Mouse (Mus musculus): ENCODE measurements around the gene Cmtm8. TPM values are rescaled to one million over a fixed set of nuclear protein-coding genes. Genes with fewer than 3 reads are reported as not detected.
A peak's percentile ranks its signal among the peaks of the same experiment; 100 is the strongest.

Cmtm8 gene
- 4.2 and 4.8 TPM in 2 replicates for polyA plus RNA-seq (2012; rRNA removed)

DNA sequence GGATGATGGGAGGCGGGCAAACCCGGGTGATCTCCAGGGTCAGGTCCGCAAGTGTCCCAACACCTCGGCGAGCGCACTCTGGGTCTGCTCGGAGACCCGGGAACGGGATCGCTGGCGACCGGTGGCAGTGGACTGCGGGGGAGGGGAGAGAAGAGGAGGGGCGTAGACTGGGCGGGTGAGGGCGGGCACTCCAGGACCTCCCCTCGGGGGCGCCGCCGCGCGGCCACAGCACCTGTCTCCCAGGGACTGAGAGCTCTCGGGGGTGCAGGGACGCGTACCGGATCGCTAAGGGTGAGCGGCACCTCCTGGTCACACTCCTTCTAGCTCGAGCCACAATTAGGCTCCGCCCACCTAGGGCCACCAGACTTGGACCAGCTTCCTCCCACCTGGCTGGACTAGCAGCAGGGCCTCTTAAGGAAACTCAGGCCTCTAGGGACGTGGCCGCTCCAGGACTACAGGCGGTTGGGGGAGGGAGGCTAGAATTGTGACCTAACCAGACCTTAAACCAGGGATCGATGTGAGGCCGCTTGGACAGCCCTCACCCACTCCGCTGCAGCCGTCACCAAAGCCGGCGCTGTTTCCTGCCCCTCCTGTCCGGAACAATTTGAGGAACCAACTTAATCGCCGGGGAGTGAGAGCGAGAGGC, at the start of gene Cmtm8:
Gene Cmtm8 (minus strand): TSS at position 140 of the 646 bp plus-strand sequence.
- Histone ChIP-seq H3K4me1 (ENCODE audit: control insufficient read depth, insufficient read depth, low read length) (no peaks in the 10 kb centered on the region), H3K27ac (ENCODE audit: insufficient read depth, low read length) (no peak within 1 kb of the TSS), H3K27me3 (ENCODE audit: control insufficient read depth, insufficient read depth, low read length) (no peaks in the 10 kb centered on the region; the same call in 1 of the 2 replicates), H3K4me3 (replicated peaks; ENCODE audit: insufficient read depth, low read depth, low read length) (peak within 1 kb of the TSS; percentile 61)
- TF ChIP-seq CTCF (IDR thresholded peaks at IDR 0.05; ENCODE audit: borderline replicate concordance, insufficient read depth, low read depth, low read length) (no peak), POLR2A (IDR thresholded peaks at IDR 0.05; ENCODE audit: borderline replicate concordance, insufficient read depth, low read length) (no peak)
- under 1% methylated on average over 43 of the region's 43 CpGs for WGBS
- peak; percentile 40 to 43 for DNase-seq

DNA sequence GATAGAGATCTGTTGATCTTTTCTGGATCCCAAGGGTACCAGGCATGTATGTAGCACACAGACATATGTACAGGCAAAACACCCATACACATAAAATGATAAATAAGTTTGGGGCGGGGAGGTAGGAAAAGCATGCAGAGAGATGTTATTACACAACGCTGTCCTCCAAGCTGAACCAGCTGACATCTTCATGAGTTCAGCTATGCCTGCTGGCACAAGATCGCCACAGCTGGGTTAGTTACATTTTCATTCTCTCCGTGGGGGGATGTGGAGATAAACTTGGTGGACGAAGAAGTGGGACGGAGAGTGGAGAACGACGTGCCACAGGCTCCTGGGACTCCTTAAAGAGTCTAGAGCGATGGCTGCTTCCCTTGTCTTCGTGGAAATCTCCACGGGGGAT, 49.0 kb upstream of the Cmtm8 start:
- DNase-seq = no peak
- 73% methylated on average over 11 of the region's 11 CpGs for WGBS
- H3K4me1 ChIP-seq (ENCODE audit: control insufficient read depth, insufficient read depth, low read length) = no peaks in the 10 kb centered on the region
- TF ChIP-seq POLR2A (IDR thresholded peaks at IDR 0.05; ENCODE audit: borderline replicate concordance, insufficient read depth, low read length) = no peak
- H3K4me3 ChIP-seq (replicated peaks; ENCODE audit: insufficient read depth, low read depth, low read length) = no peak overlapping the region
- H3K27me3 ChIP-seq (ENCODE audit: control insufficient read depth, insufficient read depth, low read length) = no peaks in the 10 kb centered on the region
- no peak overlapping the region for H3K27ac ChIP-seq (ENCODE audit: insufficient read depth, low read length)

DNA sequence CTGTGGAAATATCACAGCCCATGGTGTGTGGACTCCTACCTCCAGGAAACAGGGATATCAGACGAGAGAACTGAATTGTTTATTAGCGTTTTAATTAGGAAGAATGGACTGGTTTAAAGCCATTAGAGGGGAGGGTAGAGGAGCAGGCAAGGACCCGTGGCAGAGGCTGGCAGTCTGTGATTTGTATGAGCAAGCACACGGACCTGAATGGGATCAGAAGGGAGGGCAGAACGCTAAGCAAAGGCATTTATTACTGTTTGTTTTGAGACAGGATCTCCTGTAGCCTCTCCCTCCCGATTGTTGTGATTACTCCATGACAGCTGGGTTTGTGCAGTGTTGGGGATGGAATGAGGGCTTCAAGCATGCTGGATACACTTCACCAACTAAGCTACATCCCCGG, 46.4 kb upstream of the Cmtm8 start:
- H3K4me1 ChIP-seq (ENCODE audit: control insufficient read depth, insufficient read depth, low read length) = no peaks in the 10 kb centered on the region
- WGBS = 60% methylated on average over 7 of the region's 7 CpGs
- no peaks in the 10 kb centered on the region for H3K27me3 ChIP-seq (ENCODE audit: control insufficient read depth, insufficient read depth, low read length)
- no peak for DNase-seq
- H3K27ac ChIP-seq (ENCODE audit: insufficient read depth, low read length) = no peak overlapping the region
- TF ChIP-seq CTCF (IDR thresholded peaks at IDR 0.05; ENCODE audit: borderline replicate concordance, insufficient read depth, low read depth, low read length) = no peak
- no peak overlapping the region for H3K4me3 ChIP-seq (replicated peaks; ENCODE audit: insufficient read depth, low read depth, low read length)

DNA sequence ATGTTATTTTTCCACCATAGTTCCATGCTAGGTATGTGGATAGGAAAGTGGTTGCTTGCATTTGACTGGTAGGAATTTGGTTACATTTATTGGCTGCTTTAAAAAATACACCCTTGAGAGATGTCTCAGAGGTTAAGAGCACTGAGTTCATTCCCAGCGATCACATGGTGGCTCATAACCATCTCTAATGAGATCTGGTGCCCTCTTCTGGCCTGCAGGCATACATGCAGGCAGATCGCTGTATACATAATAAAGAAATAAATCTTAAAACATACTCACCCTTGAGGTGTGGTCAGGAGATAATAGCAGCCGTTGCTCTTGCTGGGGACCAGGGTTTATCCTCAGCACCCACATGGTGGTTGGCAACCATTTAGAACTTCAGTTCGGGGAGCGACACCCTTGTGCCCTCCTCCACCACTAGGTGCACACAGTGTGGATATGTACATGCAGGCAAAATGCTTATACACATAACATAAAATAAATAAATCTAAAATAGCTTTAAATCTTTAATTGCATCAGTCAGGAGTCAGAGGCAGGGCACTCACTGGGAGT, 45.0 kb upstream of the Cmtm8 start:
- Histone ChIP-seq H3K27ac (ENCODE audit: insufficient read depth, low read length) (no peak overlapping the region), H3K4me3 (replicated peaks; ENCODE audit: insufficient read depth, low read depth, low read length) (no peak overlapping the region), H3K4me1 (ENCODE audit: control insufficient read depth, insufficient read depth, low read length) (no peaks in the 10 kb centered on the region), H3K27me3 (ENCODE audit: control insufficient read depth, insufficient read depth, low read length) (no peaks in the 10 kb centered on the region; the same call in 1 of the 2 replicates)
- WGBS = 88% methylated on average over 5 of the region's 5 CpGs
- no peak for TF ChIP-seq CTCF (IDR thresholded peaks at IDR 0.05; ENCODE audit: borderline replicate concordance, insufficient read depth, low read depth, low read length)
- TF ChIP-seq POLR2A (IDR thresholded peaks at IDR 0.05; ENCODE audit: borderline replicate concordance, insufficient read depth, low read length) = no peak
- DNase-seq = no peak

DNA sequence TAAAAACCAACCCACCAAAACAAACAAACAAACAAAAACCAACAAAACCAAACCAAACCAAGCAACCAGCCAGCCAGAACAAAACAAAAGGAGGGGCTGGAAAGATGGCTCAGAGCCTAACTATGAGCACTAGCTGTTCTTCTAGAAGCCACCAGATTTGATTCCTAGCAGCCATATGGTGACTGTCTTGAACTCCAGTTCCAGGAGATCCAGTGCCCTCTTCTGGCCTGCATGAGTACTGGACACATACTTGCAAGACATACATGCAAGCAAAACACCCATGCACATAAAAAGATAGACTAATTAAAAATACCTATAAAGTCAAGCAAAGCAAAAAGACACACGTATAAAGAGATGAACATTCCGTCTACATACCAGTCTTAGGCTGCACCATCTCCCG, 43.7 kb upstream of the Cmtm8 start:
- no peak for DNase-seq
- 94% methylated on average over 3 of the region's 3 CpGs for WGBS
- no peak overlapping the region for H3K4me3 ChIP-seq (replicated peaks; ENCODE audit: insufficient read depth, low read depth, low read length)
- no peak overlapping the region for H3K27ac ChIP-seq (ENCODE audit: insufficient read depth, low read length)
- TF ChIP-seq POLR2A (IDR thresholded peaks at IDR 0.05; ENCODE audit: borderline replicate concordance, insufficient read depth, low read length) (no peak), CTCF (IDR thresholded peaks at IDR 0.05; ENCODE audit: borderline replicate concordance, insufficient read depth, low read depth, low read length) (peak; percentile 24; the same call in 1 of the 2 replicates)
- H3K4me1 ChIP-seq (ENCODE audit: control insufficient read depth, insufficient read depth, low read length) = no peaks in the 10 kb centered on the region
- H3K27me3 ChIP-seq (ENCODE audit: control insufficient read depth, insufficient read depth, low read length) = no peaks in the 10 kb centered on the region; the same call in 1 of the 2 replicates

DNA sequence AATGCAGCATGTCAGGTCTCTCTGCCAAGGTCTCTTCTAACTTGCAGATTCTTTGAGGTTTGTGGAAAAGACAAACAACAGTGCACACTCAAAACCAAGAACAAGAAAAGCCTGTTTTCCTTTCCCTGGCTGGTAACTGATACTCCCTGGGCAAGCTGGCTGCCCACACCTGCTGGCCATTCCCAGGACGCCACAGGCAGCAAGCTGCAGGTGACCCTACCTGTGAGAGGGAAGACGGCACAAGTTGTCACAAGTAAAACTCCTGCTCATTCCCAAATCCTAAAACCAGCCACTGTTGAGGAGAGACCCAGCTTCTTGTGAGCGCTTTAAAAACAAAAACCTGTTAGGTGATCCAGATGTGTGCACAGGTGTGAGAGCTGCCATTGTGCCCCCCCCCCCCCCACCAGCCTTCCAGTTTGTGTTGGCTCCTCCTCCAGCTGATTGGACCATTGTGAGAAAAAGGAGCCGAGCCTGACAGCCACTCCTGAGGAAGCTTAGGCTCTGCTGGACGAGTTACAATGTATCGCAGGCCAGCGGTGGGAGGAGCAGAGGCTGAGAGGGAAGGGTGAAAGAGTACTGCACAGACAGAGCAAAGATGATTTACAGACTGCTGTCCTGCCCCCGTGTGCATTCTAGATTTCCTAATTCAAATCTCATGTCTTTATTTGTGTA, 42.2 kb upstream of the Cmtm8 start:
- Histone ChIP-seq H3K27ac (ENCODE audit: insufficient read depth, low read length) (no peak overlapping the region), H3K27me3 (ENCODE audit: control insufficient read depth, insufficient read depth, low read length) (no peaks in the 10 kb centered on the region; the same call in 1 of the 2 replicates), H3K4me1 (ENCODE audit: control insufficient read depth, insufficient read depth, low read length) (no peaks in the 10 kb centered on the region), H3K4me3 (replicated peaks; ENCODE audit: insufficient read depth, low read depth, low read length) (no peak overlapping the region)
- no peak for DNase-seq
- TF ChIP-seq POLR2A (IDR thresholded peaks at IDR 0.05; ENCODE audit: borderline replicate concordance, insufficient read depth, low read length) (no peak), CTCF (IDR thresholded peaks at IDR 0.05; ENCODE audit: borderline replicate concordance, insufficient read depth, low read depth, low read length) (no peak)
- WGBS = 33% methylated on average over 8 of the region's 8 CpGs

DNA sequence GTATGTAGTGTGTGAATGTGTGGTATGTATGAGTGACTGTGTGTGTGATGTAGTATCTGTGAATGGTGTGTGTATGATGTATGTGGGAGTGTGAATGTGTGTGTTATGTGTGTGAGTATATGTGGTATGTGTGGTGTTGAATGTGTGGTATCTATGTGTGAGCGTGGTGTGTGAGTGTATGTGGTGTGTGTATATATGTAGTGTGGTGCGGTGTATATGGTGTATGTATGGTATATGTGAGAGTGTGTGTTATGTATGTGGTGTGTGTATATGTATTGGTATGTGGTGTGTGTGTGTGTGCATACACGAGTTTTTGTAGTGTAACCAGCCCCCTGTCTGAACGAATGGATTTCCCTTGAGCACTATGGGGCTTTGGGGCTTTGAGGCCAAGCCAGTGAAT, 41.6 kb upstream of the Cmtm8 start:
- Histone ChIP-seq H3K4me1 (ENCODE audit: control insufficient read depth, insufficient read depth, low read length) (no peaks in the 10 kb centered on the region), H3K27me3 (ENCODE audit: control insufficient read depth, insufficient read depth, low read length) (no peaks in the 10 kb centered on the region; the same call in 1 of the 2 replicates), H3K4me3 (replicated peaks; ENCODE audit: insufficient read depth, low read depth, low read length) (no peak overlapping the region), H3K27ac (ENCODE audit: insufficient read depth, low read length) (no peak overlapping the region)
- no peak for TF ChIP-seq CTCF (IDR thresholded peaks at IDR 0.05; ENCODE audit: borderline replicate concordance, insufficient read depth, low read depth, low read length)
- TF ChIP-seq POLR2A (IDR thresholded peaks at IDR 0.05; ENCODE audit: borderline replicate concordance, insufficient read depth, low read length) = no peak
- WGBS = 76% methylated on average over 4 of the region's 4 CpGs
- DNase-seq = no peak

DNA sequence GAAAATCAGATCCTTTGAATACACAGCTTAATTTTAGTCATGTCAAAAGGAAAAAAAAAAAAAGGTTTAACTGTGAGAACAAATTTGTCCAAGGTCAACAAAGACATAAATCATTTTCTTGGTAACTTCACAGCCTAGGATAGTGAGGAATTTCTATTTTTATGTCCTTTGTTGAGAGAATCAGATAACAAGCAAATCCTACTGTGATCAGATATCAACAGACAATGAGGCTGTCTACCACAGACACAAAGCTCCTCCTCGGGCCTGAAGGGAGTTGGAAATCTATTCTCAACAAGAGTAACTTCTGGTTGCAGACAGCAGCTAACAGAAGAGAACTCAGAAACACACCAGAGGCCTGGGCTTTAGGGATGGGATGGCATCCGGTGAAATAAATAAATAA, 38.0 kb upstream of the Cmtm8 start:
- Histone ChIP-seq H3K27me3 (ENCODE audit: control insufficient read depth, insufficient read depth, low read length) (no peaks in the 10 kb centered on the region; the same call in 1 of the 2 replicates), H3K4me1 (ENCODE audit: control insufficient read depth, insufficient read depth, low read length) (no peaks in the 10 kb centered on the region), H3K4me3 (replicated peaks; ENCODE audit: insufficient read depth, low read depth, low read length) (no peak overlapping the region), H3K27ac (ENCODE audit: insufficient read depth, low read length) (no peak overlapping the region)
- no peak for TF ChIP-seq CTCF (IDR thresholded peaks at IDR 0.05; ENCODE audit: borderline replicate concordance, insufficient read depth, low read depth, low read length)
- no peak for TF ChIP-seq POLR2A (IDR thresholded peaks at IDR 0.05; ENCODE audit: borderline replicate concordance, insufficient read depth, low read length)
- DNase-seq = no peak
- 74% methylated on average over 2 of the region's 2 CpGs for WGBS

All from cerebellum, adult 2 months (tissue).